Mouse (Mus musculus): ENCODE measurements around the gene Pigf. TPM values are rescaled to one million over a fixed set of nuclear protein-coding genes. Genes with fewer than 3 reads are reported as not detected.
"Not testable (repeated sequence)": the region's sequence is repeated elsewhere in the genome, so short reads cannot be mapped to it uniquely, and the experiment has no call there.

Pigf gene
- 22.9 and 35.6 TPM in 2 replicates for total RNA-seq (2017)

DNA sequence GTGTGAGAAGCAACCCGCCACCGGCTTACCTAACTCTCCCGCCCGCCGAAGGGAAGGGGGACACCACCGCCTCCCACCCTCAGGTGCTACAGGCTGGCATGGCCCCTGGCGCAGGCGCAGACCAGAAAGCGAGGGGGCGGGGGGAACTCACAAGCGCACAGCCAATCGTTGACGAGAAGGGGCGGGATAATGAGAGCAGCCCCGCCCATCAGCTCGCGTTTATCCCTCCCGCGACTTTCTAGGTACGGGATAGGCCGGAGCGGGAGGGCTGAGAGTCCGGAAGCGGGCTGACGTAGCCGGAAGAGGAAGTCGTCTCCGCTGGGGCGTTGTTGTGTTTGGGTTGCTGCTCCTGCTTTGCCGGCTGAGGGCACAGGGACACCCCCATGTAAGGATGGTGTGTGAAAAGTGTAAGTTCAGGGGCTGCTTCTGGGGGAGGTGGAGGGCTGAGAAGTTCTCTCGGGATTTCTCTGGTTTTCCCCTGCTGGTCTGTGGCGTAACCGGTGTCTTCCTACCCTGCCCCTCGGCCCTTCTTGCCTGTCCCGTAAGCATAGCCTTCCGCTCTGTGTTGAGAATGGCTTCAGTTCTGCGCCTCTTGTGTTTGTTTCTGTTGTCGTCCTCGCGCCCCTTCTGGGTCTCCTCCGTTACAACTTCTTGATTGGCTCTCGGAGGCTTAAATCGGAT is at the start of gene Pigf, which contains the start of gene Cript:
Gene Pigf (minus strand): TSS at position 138 of the 681 bp plus-strand sequence.
Gene Cript (plus strand): TSS at position 282 of the 681 bp plus-strand sequence.
- ATAC-seq (replicated peaks in 1 of 2; ENCODE audit: insufficient read depth in 1 of 2, low FRiP score in 2 of 2, low TSS enrichment in 1 of 2, low read depth in 1 of 2, poor library complexity in 2 of 2, severe bottlenecking in 2 of 2) = peak; percentile 99 to 100

DNA sequence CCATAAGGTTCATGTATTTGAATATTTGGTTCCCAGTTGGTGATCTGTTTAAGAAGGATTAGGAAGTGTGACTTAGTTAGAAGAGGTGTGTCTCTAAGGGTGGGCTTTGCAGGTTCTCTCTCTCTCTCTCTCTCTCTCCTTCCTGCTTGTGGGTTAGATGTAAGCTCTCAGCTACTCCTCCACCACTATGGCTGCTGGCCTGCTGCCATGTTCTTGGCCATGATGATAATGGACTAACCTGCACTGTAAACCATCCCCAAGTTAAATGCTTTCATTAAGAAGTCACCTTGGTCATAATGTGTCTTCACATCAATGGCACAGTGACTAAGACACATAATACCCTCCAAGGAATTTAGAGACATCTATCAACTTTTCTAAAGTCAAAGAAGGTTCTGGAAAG is 48.3 kb upstream of the Pigf start:
- ATAC-seq (replicated peaks in 1 of 2; ENCODE audit: insufficient read depth in 1 of 2, low FRiP score in 2 of 2, low TSS enrichment in 1 of 2, low read depth in 1 of 2, poor library complexity in 2 of 2, severe bottlenecking in 2 of 2) = no peak

DNA sequence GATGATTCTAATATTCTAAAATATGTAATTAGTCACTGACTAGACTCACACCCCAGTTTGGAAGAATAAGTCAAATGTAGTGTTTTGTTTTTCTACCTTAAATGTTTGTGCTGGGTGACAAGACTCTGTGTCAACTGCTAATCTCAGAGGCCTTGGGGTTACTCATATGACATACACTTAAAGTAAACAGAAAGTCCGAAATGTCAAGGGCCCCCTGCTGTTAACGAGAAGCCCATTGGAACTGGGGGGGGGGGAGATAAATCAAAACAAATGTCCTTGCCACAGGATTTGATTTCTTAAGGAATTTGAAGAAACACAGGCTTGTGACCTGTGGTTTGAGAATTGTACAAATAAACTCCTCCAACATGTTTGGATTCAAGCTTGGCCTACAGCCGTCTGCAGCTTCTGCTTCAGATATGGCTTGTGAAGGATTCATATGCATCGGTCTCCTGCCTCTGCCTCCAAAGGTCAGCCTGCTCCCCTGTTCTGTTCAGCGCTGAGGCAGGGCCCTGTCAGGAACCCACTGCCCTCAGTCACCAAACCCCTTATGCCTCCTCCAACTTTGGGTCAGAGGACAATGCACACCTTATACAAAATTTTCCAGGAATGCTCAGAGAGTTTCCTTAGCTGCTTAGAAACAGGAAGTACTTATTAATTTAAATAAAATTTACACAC is 47.7 kb upstream of the Pigf start:
- no peak for ATAC-seq (replicated peaks in 1 of 2; ENCODE audit: insufficient read depth in 1 of 2, low FRiP score in 2 of 2, low TSS enrichment in 1 of 2, low read depth in 1 of 2, poor library complexity in 2 of 2, severe bottlenecking in 2 of 2)

DNA sequence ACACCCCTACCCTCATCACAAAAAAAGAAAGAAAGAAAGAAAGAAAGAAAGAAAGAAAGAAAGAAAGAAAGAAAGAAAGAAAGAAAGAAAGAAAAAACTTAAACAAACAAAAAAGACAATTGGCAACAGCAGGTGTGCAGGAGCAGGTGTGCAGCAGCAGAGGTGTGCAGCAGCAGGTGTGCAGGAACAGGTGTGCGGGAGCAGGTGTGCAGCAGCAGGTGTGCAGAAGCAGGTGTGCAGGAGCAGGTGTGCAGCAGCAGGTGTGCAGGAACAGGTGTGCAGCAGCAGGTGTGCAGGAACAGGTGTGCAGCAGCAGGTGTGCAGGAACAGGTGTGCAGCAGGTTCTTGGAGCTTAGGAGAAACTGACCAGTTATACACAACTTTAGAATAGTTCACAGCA is 47.0 kb upstream of the Pigf start:
- ATAC-seq (replicated peaks in 1 of 2; ENCODE audit: insufficient read depth in 1 of 2, low FRiP score in 2 of 2, low TSS enrichment in 1 of 2, low read depth in 1 of 2, poor library complexity in 2 of 2, severe bottlenecking in 2 of 2) = not testable (repeated sequence)

DNA sequence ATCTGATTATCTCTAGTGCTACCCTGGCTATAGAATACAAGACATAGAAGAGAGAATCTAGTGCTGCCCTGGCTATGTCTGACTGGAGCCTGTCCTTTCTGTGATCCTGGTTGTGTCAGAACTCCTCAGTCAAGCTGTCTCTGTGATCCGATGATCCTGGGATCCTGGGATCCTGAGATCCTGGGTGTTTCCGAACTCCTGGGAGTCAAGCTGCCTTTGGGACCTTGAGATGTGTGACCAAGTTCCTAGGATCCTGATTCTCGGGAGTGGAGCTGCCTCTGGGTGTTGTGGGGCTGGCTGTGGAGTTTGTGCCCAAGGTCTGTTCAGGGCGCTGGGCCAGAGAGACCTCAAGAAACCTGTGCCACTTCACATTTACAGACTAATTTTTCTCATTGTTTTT is 43.8 kb upstream of the Pigf start:
- ATAC-seq (replicated peaks in 1 of 2; ENCODE audit: insufficient read depth in 1 of 2, low FRiP score in 2 of 2, low TSS enrichment in 1 of 2, low read depth in 1 of 2, poor library complexity in 2 of 2, severe bottlenecking in 2 of 2) = no peak

DNA sequence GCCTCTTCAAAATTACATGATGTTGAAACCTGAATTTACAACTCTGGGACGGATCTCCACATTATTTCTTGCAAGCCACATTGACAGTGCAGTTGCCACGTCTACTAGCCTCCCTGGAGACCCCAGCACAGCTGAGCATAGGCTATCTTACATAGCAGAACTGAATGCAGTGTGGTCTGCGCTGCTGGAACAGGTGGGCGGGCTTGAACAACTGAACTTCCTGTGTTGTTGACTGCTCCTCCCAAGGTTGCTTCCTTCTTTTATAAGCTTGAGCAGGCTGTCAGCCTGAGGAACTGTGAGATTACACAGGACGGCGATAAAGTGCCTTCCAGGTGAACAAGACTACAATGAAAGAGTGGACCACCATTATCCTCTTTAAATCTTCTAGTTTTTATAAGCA is 38.8 kb upstream of the Pigf start:
- ATAC-seq (replicated peaks in 1 of 2; ENCODE audit: insufficient read depth in 1 of 2, low FRiP score in 2 of 2, low TSS enrichment in 1 of 2, low read depth in 1 of 2, poor library complexity in 2 of 2, severe bottlenecking in 2 of 2) = peak; percentile 89 to 97

DNA sequence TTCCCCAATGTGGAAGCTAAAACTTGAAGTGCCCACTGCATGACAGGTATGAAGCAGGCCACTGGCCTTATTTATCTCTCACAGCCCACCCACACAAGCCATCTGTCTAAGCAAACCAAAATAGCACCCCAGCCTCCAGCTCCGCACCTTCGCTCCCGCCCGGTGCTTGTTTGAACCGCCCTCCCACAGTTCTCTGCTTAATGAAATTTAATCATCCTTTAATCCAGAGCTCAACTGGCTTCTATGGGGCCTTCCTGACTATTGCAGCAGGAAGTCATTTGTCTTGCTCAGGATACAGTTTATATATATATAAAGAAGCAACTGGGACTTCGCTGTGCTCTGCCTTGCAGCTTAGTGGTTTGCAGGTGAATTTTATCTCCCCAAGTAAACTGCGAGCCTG is 38.3 kb upstream of the Pigf start:
- no peak for ATAC-seq (replicated peaks in 1 of 2; ENCODE audit: insufficient read depth in 1 of 2, low FRiP score in 2 of 2, low TSS enrichment in 1 of 2, low read depth in 1 of 2, poor library complexity in 2 of 2, severe bottlenecking in 2 of 2)

DNA sequence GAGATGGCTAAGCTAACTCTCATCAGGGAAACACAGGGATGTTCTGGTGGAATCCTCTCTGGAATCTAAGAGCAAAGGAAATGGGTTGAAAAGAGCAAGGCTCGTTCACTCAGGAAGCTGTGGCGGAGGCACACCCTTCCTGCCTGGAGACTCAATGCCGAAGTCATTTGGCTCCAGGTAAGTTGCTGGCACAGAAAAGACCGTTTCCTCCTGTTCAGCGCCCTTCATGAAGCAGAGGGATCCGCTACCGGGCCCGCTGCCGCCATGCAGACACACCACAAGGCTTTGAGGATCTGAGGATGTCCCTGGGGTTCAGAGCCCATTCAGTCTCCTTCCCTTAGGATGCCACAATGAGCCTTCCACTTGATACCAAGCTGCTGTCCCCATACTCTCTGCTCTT is 37.4 kb upstream of the Pigf start:
- no peak; a peak in 1 of 4 replicates for ATAC-seq (replicated peaks in 1 of 2; ENCODE audit: insufficient read depth in 1 of 2, low FRiP score in 2 of 2, low TSS enrichment in 1 of 2, low read depth in 1 of 2, poor library complexity in 2 of 2, severe bottlenecking in 2 of 2)

DNA sequence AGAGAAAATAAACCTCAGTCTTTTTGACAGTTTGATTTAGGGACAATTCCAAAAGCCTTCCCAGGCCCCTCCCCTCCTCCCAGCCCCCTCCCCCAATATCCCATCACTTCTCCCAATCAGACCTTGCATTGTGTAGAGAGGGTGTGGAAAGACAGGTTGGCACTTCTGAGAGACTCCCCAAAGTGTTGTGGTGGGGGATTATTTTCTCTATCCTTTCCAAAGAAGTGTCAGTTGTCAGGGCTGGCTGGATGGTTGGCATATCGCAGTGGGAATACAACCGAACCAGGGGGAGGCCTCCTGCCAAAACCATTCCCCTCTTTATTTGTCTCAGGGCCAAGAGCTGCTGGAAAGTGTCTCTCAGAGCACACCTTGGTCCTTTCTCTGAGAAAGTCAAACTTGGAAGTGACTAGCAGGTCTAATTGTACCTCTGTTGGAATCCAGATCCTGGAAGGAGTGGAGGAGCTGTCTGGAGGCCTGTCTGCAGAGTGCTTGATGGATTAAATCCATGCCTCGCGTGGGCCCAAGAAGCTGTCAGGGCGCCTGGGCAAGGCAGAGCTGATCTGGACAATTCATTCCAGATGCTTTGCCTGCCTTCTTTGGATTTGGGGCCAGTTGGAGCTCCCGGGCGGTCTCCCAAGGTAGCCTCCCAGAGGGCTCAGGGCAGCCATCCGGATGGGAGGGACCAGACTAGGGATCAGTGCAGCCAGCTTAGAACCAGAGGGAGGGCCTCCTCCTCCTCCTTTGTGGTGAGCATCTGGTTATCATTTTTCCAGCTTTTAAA is 32.5 kb upstream of the Pigf start:
- no peak for ATAC-seq (replicated peaks in 1 of 2; ENCODE audit: insufficient read depth in 1 of 2, low FRiP score in 2 of 2, low TSS enrichment in 1 of 2, low read depth in 1 of 2, poor library complexity in 2 of 2, severe bottlenecking in 2 of 2)

DNA sequence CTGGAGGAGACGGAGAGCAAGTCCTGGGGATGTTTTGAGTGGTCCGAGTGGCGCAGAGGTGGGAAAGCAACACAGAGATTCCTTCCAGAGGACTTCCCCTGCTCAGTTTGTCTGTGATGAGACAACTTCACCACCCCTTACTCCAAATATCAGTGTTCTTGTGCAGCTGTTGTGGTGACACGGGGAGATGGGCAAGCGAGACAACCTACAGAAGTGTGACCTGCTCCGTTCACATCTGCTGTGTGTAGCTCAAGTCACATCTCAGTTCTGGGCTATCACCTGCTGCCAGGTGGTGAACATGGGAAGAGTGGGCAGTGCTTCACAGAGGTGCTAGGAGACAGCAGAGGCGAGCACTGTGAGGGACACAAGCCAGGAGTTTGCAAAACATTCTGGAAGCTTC is 31.6 kb upstream of the Pigf start:
- no peak for ATAC-seq (replicated peaks in 1 of 2; ENCODE audit: insufficient read depth in 1 of 2, low FRiP score in 2 of 2, low TSS enrichment in 1 of 2, low read depth in 1 of 2, poor library complexity in 2 of 2, severe bottlenecking in 2 of 2)

DNA sequence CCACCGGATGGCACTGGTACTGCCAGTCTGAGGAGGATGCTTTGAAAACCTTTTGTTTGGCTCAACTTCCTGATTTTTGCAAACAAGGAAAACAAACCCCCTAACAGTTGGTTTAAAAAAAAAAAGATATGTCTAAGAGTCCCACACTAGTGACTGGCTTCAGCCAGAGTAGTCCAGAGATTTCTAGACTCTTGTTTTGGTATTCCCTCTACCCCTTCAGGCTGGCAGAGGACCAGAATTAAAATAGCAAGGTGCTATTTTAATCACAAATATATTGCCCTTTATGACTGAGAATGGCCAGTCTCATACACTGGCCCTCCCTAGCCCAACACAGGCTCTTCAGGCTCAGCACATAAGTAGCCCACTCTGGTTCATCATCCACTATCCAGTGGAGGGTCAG is 30.5 kb upstream of the Pigf start:
- no peak for ATAC-seq (replicated peaks in 1 of 2; ENCODE audit: insufficient read depth in 1 of 2, low FRiP score in 2 of 2, low TSS enrichment in 1 of 2, low read depth in 1 of 2, poor library complexity in 2 of 2, severe bottlenecking in 2 of 2)

DNA sequence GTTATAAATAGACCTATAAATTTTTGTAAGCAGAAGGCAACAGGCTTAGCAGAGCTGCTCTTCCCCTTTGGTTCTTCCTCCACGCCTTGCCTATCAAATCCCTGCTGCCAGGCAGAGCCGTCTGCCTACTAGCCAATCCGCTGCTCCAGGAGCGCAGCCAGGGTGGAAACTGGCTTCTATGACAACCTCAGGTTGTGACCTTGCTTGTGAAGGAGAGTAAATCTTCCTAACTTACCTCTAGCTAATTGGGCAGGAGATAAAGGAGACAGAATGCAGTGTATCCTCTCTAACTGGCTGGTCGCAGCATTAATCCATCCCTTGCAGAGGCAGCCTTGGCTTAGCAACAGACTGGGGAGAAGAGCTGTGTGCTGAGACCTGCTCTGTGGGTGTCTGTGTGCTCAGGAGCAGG is 29.8 kb upstream of the Pigf start:
- ATAC-seq (replicated peaks in 1 of 2; ENCODE audit: insufficient read depth in 1 of 2, low FRiP score in 2 of 2, low TSS enrichment in 1 of 2, low read depth in 1 of 2, poor library complexity in 2 of 2, severe bottlenecking in 2 of 2) = peak; percentile 60 to 72; a peak in 3 of 4 replicates

DNA sequence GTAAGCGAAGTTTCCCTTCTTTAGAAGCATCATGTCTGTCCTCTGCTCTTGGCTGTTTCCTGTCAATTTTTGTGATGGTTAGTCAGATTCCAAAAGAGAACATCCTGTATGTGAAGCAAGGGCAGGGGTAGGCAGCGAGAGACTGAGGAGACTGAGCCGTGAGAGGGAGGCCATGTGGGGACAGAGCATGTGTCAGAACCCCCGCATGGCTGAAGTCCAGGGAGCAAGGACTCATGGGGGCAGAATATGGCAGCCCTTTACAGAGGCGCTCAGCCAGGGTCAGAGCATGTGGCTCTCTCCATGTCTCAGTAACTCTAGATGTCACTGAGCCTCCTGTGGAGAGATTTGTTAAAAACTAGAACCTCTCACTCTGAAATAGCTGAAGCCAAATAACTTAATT is 28.7 kb upstream of the Pigf start:
- no peak for ATAC-seq (replicated peaks in 1 of 2; ENCODE audit: insufficient read depth in 1 of 2, low FRiP score in 2 of 2, low TSS enrichment in 1 of 2, low read depth in 1 of 2, poor library complexity in 2 of 2, severe bottlenecking in 2 of 2)

DNA sequence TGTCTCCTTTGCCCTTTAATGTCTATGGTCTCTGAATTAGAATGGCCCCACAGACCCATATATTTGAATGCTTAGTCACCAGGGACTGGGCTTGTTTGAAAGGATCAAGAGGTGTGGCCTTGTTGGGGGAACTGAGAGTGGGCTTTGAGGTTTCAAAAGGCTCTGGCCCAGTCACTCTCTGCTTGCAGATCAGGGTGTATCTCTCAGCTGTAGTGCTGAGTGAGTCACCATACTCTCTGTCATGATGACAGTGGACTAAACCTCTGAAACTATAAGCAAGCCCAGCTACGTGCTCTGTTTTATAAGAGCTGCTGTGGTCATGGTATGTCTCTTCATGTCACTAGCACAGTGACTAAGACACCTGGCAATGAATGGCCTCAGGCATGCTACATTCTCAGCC is 27.2 kb upstream of the Pigf start:
- ATAC-seq (replicated peaks in 1 of 2; ENCODE audit: insufficient read depth in 1 of 2, low FRiP score in 2 of 2, low TSS enrichment in 1 of 2, low read depth in 1 of 2, poor library complexity in 2 of 2, severe bottlenecking in 2 of 2) = no peak

DNA sequence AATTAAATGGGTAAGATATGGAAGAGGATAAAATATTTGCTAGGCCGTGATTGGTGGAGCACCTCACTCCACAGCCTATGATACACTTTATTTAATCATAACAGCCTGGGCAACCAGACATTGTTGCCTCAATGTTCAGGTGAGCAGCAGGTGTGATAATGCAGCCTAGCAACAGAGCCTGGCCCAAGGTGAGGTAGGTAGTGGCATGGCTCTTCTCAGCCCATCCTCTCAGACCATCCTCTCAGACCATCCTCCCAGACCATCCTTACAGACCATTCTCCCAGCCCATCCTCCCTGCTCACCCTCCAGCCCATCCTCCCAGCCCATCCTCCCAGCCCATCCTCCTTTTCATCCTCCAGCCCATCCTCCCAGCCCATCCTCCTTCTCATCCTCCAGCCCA is 26.4 kb upstream of the Pigf start:
- ATAC-seq (replicated peaks in 1 of 2; ENCODE audit: insufficient read depth in 1 of 2, low FRiP score in 2 of 2, low TSS enrichment in 1 of 2, low read depth in 1 of 2, poor library complexity in 2 of 2, severe bottlenecking in 2 of 2) = no peak

DNA sequence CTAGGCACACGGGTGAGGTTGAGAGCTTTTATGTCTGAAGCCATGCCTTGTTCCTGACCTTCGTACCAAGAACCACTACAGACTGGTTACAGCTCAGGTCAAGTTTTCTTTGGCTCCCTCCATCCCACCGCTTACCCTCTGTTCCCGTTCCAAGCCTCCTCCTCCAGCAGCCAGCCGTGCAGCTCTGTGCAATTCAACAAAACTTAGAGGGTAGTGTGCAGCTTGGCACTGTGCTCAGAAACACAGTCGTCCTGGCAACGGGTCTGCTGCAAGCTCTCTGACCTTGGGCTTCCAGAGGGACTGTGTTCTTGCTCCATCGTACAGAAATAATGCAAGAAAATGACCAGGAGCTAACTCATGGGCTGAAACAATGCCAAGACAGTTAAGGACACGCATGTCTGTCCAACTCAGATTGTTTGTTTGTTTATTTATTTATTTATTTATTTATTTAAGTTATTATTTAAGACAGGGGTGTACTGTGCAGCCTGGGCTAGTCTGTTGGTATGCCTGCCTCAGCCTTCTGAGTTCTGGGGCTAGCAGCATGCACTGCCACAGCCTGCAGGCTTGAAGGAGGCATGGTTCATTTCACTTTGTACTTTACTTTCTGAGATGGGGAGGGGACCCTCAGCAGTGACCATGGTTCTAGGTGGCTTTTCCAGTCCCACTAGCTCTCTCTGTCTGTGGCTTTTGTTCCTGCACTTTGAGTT is 25.4 kb upstream of the Pigf start:
- no peak for ATAC-seq (replicated peaks in 1 of 2; ENCODE audit: insufficient read depth in 1 of 2, low FRiP score in 2 of 2, low TSS enrichment in 1 of 2, low read depth in 1 of 2, poor library complexity in 2 of 2, severe bottlenecking in 2 of 2)

DNA sequence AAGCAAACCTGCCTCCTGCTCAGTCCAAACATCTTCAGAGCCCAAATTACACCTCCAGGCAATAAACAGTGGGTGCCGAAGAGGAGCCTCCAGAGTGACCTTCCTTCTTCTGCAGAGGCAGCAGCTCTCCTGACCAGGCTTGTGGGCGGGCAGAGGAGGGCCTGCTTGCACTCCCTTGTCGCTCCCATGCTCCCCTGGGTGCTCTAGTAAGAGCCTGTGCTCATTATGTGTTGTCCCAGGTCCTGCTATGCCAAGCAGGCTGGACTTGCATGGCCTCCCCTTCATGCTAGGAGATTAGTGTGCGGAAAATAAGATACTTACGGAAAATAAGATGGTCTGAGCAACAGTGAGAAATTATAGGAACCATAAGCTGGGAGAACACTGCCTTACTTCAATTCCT is 24.5 kb upstream of the Pigf start:
- no peak for ATAC-seq (replicated peaks in 1 of 2; ENCODE audit: insufficient read depth in 1 of 2, low FRiP score in 2 of 2, low TSS enrichment in 1 of 2, low read depth in 1 of 2, poor library complexity in 2 of 2, severe bottlenecking in 2 of 2)

DNA sequence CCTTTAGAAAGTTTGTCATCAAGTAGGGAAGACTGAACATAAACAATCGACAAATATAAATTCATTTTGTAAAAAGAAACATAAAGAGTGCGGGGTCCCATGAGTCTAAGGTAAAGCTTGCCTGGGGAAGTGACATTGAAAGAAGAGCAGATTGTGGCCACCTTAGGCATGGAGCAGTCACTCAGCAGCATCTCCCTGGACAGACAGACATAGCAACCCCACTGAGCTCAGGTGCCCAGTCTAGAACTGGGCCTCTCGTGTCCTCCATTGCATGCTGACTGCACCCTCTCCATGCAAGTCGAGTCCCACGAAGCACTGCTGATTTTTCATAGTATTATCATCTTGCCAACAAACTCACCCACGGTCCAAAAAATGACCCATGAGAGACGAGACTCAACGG is 19.6 kb upstream of the Pigf start:
- ATAC-seq (replicated peaks in 1 of 2; ENCODE audit: insufficient read depth in 1 of 2, low FRiP score in 2 of 2, low TSS enrichment in 1 of 2, low read depth in 1 of 2, poor library complexity in 2 of 2, severe bottlenecking in 2 of 2) = no peak
